Mouse (Mus musculus) MEL (cell line): ENCODE results near the gene Pitpnc1. TPM values are rescaled to one million over a fixed set of nuclear protein-coding genes. Genes with fewer than 3 reads are reported as not detected.
A peak's percentile ranks its signal among the peaks of the same experiment; 100 is the strongest.

Source experiments
- DNase-seq: peaks from one replicate; pipeline ENCODE4 v3.0.0; 2011; ENCODE audit warnings: low read depth, low spot score
- H3K27ac ChIP-seq: 2 replicates; pipeline ENCODE4 v1.5.1; 2012; ENCODE audit warnings: low read depth, mild to moderate bottlenecking, control low read depth, low read length, moderate library complexity; ENCODE audit not compliant: control insufficient read depth
- H3K27me3 ChIP-seq, 2 experiments: fragments of 150-350 bp in 1 of 2; sonication (generic) in 1 of 2; 2 replicates each; pipeline ENCODE4 v1.6.1; 2012; ENCODE audit warnings: low read length in 2 of 2, mild to moderate bottlenecking in 2 of 2, improper control_type of control experiment in 1 of 2, moderate library complexity in 1 of 2; ENCODE audit not compliant: insufficient read depth in 2 of 2, control insufficient read depth in 1 of 2
- H3K36me3 ChIP-seq, 2 experiments: 2 replicates each; pipeline ENCODE4 v1.6.1; 2012 to 2014; ENCODE audit warnings: low read length in 2 of 2, improper control_type of control experiment in 1 of 2, inconsistent platforms in 1 of 2, mild to moderate bottlenecking in 1 of 2; ENCODE audit not compliant: insufficient read depth in 2 of 2, control insufficient read depth in 1 of 2
- H3K4me1 ChIP-seq, 2 experiments: fragments of 150-350 bp in 1 of 2; sonication (generic) in 1 of 2; 2 replicates each; pipeline ENCODE4 v1.6.1; 2012; ENCODE audit warnings: low read length in 2 of 2, improper control_type of control experiment in 1 of 2, mild to moderate bottlenecking in 1 of 2; ENCODE audit not compliant: insufficient read depth in 2 of 2, control insufficient read depth in 1 of 2
- H3K4me3 ChIP-seq, 2 experiments: fragments of 150-350 bp in 1 of 2; sonication (generic) in 1 of 2; 2 replicates each; pipeline ENCODE4 v1.5.1; 2012; ENCODE audit warnings: low read depth in 2 of 2, low read length in 2 of 2, mild to moderate bottlenecking in 2 of 2, moderate library complexity in 2 of 2, control low read depth in 1 of 2, improper control_type of control experiment in 1 of 2; ENCODE audit not compliant: control insufficient read depth in 1 of 2, insufficient read depth in 1 of 2
- H3K79me2 ChIP-seq: 2 replicates; pipeline ENCODE4 v1.6.1; 2012; ENCODE audit warnings: mild to moderate bottlenecking, low read length, moderate library complexity; ENCODE audit not compliant: control insufficient read depth, poor library complexity, insufficient read depth
- H3K9ac ChIP-seq: 2 replicates; pipeline ENCODE4 v1.6.1; 2012; ENCODE audit warnings: low read depth, mild to moderate bottlenecking, control low read depth, low read length, moderate library complexity; ENCODE audit not compliant: control insufficient read depth, poor library complexity, severe bottlenecking
- H3K9me3 ChIP-seq: fragments of 150-350 bp; sonication (generic); replicated peaks from 2 replicates; pipeline ENCODE4 v1.6.1; 2012; ENCODE audit warnings: mild to moderate bottlenecking, low read length, improper control_type of control experiment, moderate library complexity; ENCODE audit not compliant: insufficient read depth
- BHLHE40 ChIP-seq: IDR thresholded peaks from 2 replicates; pipeline ENCODE4 v1.6.1; 2012; ENCODE audit warnings: low read depth, mild to moderate bottlenecking, inconsistent platforms, low read length, improper control_type of control experiment, borderline replicate concordance
- CHD1 ChIP-seq: IDR thresholded peaks from 2 replicates; pipeline ENCODE4 v1.6.1; 2012; ENCODE audit warnings: low read depth, mild to moderate bottlenecking, inconsistent platforms, low read length, improper control_type of control experiment
- CTCF ChIP-seq, 3 experiments: IDR thresholded peaks in 2 of 3; conservative IDR thresholded peaks in 1 of 3; 2 replicates each; pipeline ENCODE4 v1.5.1; 2011 to 2012; ENCODE audit warnings: low read length in 3 of 3, low read depth in 2 of 3, mild to moderate bottlenecking in 2 of 3, improper control_type of control experiment in 1 of 3, inconsistent platforms in 1 of 3, mixed read lengths in 1 of 3, moderate library complexity in 1 of 3; ENCODE audit not compliant: control insufficient read depth in 1 of 3, insufficient read depth in 1 of 3, poor library complexity in 1 of 3, severe bottlenecking in 1 of 3
- E2F4 ChIP-seq: IDR thresholded peaks from 2 replicates; pipeline ENCODE4 v1.6.1; 2011; ENCODE audit warnings: low read depth, low read length, improper control_type of control experiment, borderline replicate concordance
- ELF1 ChIP-seq: IDR thresholded peaks from 2 replicates; pipeline ENCODE4 v1.6.1; 2014; ENCODE audit warnings: low read depth, mild to moderate bottlenecking, inconsistent platforms, low read length, improper control_type of control experiment, moderate library complexity
- EP300 ChIP-seq, 2 experiments: IDR thresholded peaks; 2 replicates each; pipeline ENCODE4 v1.6.1; 2011; ENCODE audit warnings: improper control_type of control experiment in 2 of 2, low read length in 2 of 2, low read depth in 1 of 2, mild to moderate bottlenecking in 1 of 2
- ETS1 ChIP-seq: IDR thresholded peaks from 2 replicates; pipeline ENCODE4 v1.6.1; 2012; ENCODE audit warnings: low read depth, mild to moderate bottlenecking, inconsistent platforms, low read length, improper control_type of control experiment, moderate library complexity
- GABPA ChIP-seq: IDR thresholded peaks from 2 replicates; pipeline ENCODE4 v1.6.1; 2012; ENCODE audit warnings: low read depth, mild to moderate bottlenecking, inconsistent platforms, low read length, improper control_type of control experiment, moderate library complexity
- GATA1 ChIP-seq: IDR thresholded peaks from 2 replicates; pipeline ENCODE4 v1.6.1; 2011; ENCODE audit warnings: low read depth, low read length, improper control_type of control experiment
- HCFC1 ChIP-seq: IDR thresholded peaks from 2 replicates; pipeline ENCODE4 v1.6.1; 2012; ENCODE audit warnings: low read depth, mild to moderate bottlenecking, inconsistent platforms, low read length, improper control_type of control experiment, moderate library complexity
- JUND ChIP-seq: IDR thresholded peaks from 2 replicates; pipeline ENCODE4 v1.6.1; 2011; ENCODE audit warnings: low read depth, mild to moderate bottlenecking, improper control_type of control experiment, low read length
- MAZ ChIP-seq: IDR thresholded peaks from 2 replicates; pipeline ENCODE4 v1.6.1; 2012; ENCODE audit warnings: low read depth, mild to moderate bottlenecking, inconsistent platforms, low read length, improper control_type of control experiment
- MEF2A ChIP-seq: IDR thresholded peaks from 2 replicates; pipeline ENCODE4 v1.6.1; 2014; ENCODE audit warnings: low read depth, mild to moderate bottlenecking, inconsistent platforms, low read length, improper control_type of control experiment; ENCODE audit not compliant: poor library complexity, insufficient replicate concordance, severe bottlenecking; ENCODE audit errors: extremely low read depth
- MXI1 ChIP-seq: IDR thresholded peaks from 2 replicates; pipeline ENCODE4 v1.6.1; 2011; ENCODE audit warnings: mild to moderate bottlenecking, low read depth, low read length, improper control_type of control experiment
- MYB ChIP-seq: IDR thresholded peaks from 2 replicates; pipeline ENCODE4 v1.6.1; 2011; ENCODE audit warnings: mild to moderate bottlenecking, low read depth, low read length, improper control_type of control experiment
- MYC ChIP-seq: IDR thresholded peaks from 2 replicates; pipeline ENCODE4 v1.6.1; 2011; ENCODE audit warnings: low read depth, mild to moderate bottlenecking, low read length, improper control_type of control experiment, moderate library complexity
- NELFE ChIP-seq: IDR thresholded peaks from 2 replicates; pipeline ENCODE4 v1.6.1; 2011; ENCODE audit warnings: low read depth, low read length, improper control_type of control experiment
- NRF1 ChIP-seq: IDR thresholded peaks from 2 replicates; pipeline ENCODE4 v1.6.1; 2014; ENCODE audit warnings: low read depth, mild to moderate bottlenecking, inconsistent platforms, low read length, improper control_type of control experiment, moderate library complexity; ENCODE audit not compliant: poor library complexity, insufficient read depth, severe bottlenecking
- POLR2A ChIP-seq, 2 experiments: IDR thresholded peaks; 2 replicates each; pipeline ENCODE4 v1.6.1; 2011 to 2012; ENCODE audit warnings: low read length in 2 of 2, mild to moderate bottlenecking in 2 of 2, control low read depth in 1 of 2, improper control_type of control experiment in 1 of 2, low read depth in 1 of 2, moderate library complexity in 1 of 2; ENCODE audit not compliant: control insufficient read depth in 1 of 2, insufficient read depth in 1 of 2, poor library complexity in 1 of 2
- POLR2AphosphoS5 ChIP-seq: IDR thresholded peaks from 2 replicates; pipeline ENCODE4 v1.6.1; 2012; ENCODE audit warnings: low read depth, borderline replicate concordance, mild to moderate bottlenecking, inconsistent platforms, low read length, moderate library complexity, mixed read lengths
- RAD21 ChIP-seq: IDR thresholded peaks from 2 replicates; pipeline ENCODE4 v1.6.1; 2011; ENCODE audit warnings: mild to moderate bottlenecking, low read depth, low read length, improper control_type of control experiment
- SIN3A ChIP-seq: IDR thresholded peaks from 2 replicates; pipeline ENCODE4 v1.6.1; 2012; ENCODE audit warnings: low read length, improper control_type of control experiment, inconsistent platforms
- SMC3 ChIP-seq: IDR thresholded peaks from 2 replicates; pipeline ENCODE4 v1.6.1; 2011; ENCODE audit warnings: low read depth, low read length, improper control_type of control experiment
- TBP ChIP-seq: IDR thresholded peaks from 2 replicates; pipeline ENCODE4 v1.8.0; 2011; ENCODE audit warnings: low read depth, low read length, improper control_type of control experiment
- TCF12 ChIP-seq: IDR thresholded peaks from 2 replicates; pipeline ENCODE4 v1.6.1; 2014; ENCODE audit warnings: low read depth, mild to moderate bottlenecking, inconsistent platforms, low read length, improper control_type of control experiment, moderate library complexity
- UBTF ChIP-seq: IDR thresholded peaks from 2 replicates; pipeline ENCODE4 v1.6.1; 2012; ENCODE audit warnings: low read depth, mild to moderate bottlenecking, inconsistent platforms, low read length, improper control_type of control experiment, moderate library complexity, borderline replicate concordance; ENCODE audit not compliant: insufficient read depth
- USF1 ChIP-seq: IDR thresholded peaks from 2 replicates; pipeline ENCODE4 v1.6.1; 2014; ENCODE audit warnings: low read depth, mild to moderate bottlenecking, inconsistent platforms, low read length, improper control_type of control experiment, moderate library complexity
- ZC3H11A ChIP-seq: IDR thresholded peaks from 2 replicates; pipeline ENCODE4 v1.6.1; 2012; ENCODE audit warnings: low read depth, mild to moderate bottlenecking, inconsistent platforms, low read length, improper control_type of control experiment
- ZKSCAN1 ChIP-seq: IDR thresholded peaks from 2 replicates; pipeline ENCODE4 v1.6.1; 2012; ENCODE audit warnings: low read depth, mild to moderate bottlenecking, inconsistent platforms, low read length, improper control_type of control experiment, moderate library complexity
- ZNF384 ChIP-seq: IDR thresholded peaks from 2 replicates; pipeline ENCODE4 v1.6.1; 2012; ENCODE audit warnings: low read depth, mild to moderate bottlenecking, inconsistent platforms, low read length, improper control_type of control experiment
- polyA plus RNA-seq, 2 experiments: library from polyadenylated mRNA; stranded (reverse) in 1 of 2; unstranded in 1 of 2; fragments of >175 nt in 1 of 2; fragments of >200 nt in 1 of 2; gene quantifications; 2 replicates each; pipeline versions ENCODE4 v1.2.1 to v1.2.4; 2012; ENCODE audit warnings: low replicate concordance in 2 of 2, low read depth in 1 of 2; ENCODE audit not compliant: insufficient read length in 2 of 2, insufficient read depth in 1 of 2, missing spikeins in 1 of 2
- total RNA-seq: library from RNA; depleted of rRNA; stranded (reverse); fragments of 300-350 nt; gene quantifications from 2 replicates; pipeline ENCODE4 v1.2.3, GENCODE M21; 2012

Pitpnc1 gene
- total and polyA plus RNA-seq, 3 experiments: 19.3 to 25.3 TPM; not detected in 1

GRCm38 (mm10) chr11:107393828-107394165 is 76.7 kb downstream of the Pitpnc1 start:
- no peak overlapping the region for H3K9ac ChIP-seq
- H3K79me2 ChIP-seq: peaks cover 9% of the 10 kb centered on the region; the same call in 1 of the 2 replicates
- peaks cover 2 to 31% of the 10 kb centered on the region in 2 experiments; a peak in 3 of 4 replicates for H3K36me3 ChIP-seq
- TF ChIP-seq HCFC1: no peak
- no peak for TF ChIP-seq ZC3H11A
- 0 out of 2 replicates have a peak, but pooled peaks have one; percentile 8 for TF ChIP-seq UBTF
- TF ChIP-seq TCF12: no peak
- TF ChIP-seq MXI1: no peak
- H3K27me3 ChIP-seq: no peaks in the 10 kb centered on the region
- DNase-seq: no peak
- H3K4me1 ChIP-seq: peaks cover 9 to 38% of the 10 kb centered on the region in 2 experiments
- no peak overlapping the region for H3K4me3 ChIP-seq
- no peaks in the 10 kb centered on the region for H3K9me3 ChIP-seq
- no peak overlapping the region for H3K27ac ChIP-seq

GRCm38 (mm10) chr11:107393154-107393827 is 77.2 kb downstream of the Pitpnc1 start:
- Histone ChIP-seq H3K4me3 (no peak overlapping the region), H3K27ac (no peak overlapping the region), H3K36me3 (peaks cover 0 to 26% of the 10 kb centered on the region in 2 experiments; a peak in 2 of 4 replicates), H3K9ac (no peak overlapping the region), H3K27me3 (no peaks in the 10 kb centered on the region), H3K9me3 (no peaks in the 10 kb centered on the region), H3K79me2 (peaks cover 9% of the 10 kb centered on the region; the same call in 1 of the 2 replicates), H3K4me1 (peaks cover 8 to 36% of the 10 kb centered on the region in 2 experiments)
- DNase-seq: no peak
- TF ChIP-seq ZNF384 (no peak), RAD21 (no peak), SMC3 (peak; percentile 33), EP300 (IDR thresholded peaks at IDR 0.05; ENCODE audit: low read depth in 1 of 2, low read length in 2 of 2) (peak; percentile 42 to 60; a peak in 3 of 4 replicates), NELFE (no peak), TBP (no peak), POLR2AphosphoS5 (no peak), ETS1 (0 out of 2 replicates have a peak, but pooled peaks have one; percentile 23), BHLHE40 (no peak), ZC3H11A (no peak), MAZ (no peak), MYC (no peak), GATA1 (peak; percentile 61), MXI1 (no peak), TCF12 (peak; percentile 51; the same call in 1 of the 2 replicates), JUND (no peak), CHD1 (no peak), MYB (no peak), HCFC1 (no peak), MEF2A (no peak), NRF1 (no peak), GABPA (no peak), SIN3A (no peak), E2F4 (no peak), POLR2A (IDR thresholded peaks at IDR 0.05; ENCODE audit: control insufficient read depth in 1 of 2, insufficient read depth in 1 of 2, low read depth in 1 of 2, low read length in 2 of 2, poor library complexity in 1 of 2) (no peak), ZKSCAN1 (no peak), CTCF (IDR thresholded peaks at IDR 0.05 in 2 of 3, conservative IDR thresholded peaks at IDR 0.05 in 1 of 3; ENCODE audit: control insufficient read depth in 1 of 3, insufficient read depth in 1 of 3, low read depth in 2 of 3, low read length in 3 of 3, poor library complexity in 1 of 3, severe bottlenecking in 1 of 3) (peak in 2 of 3 experiments; percentile 7 to 25; a peak in 1 of 6 replicates), ELF1 (no peak), USF1 (no peak)
